Mouse (Mus musculus): ENCODE measurements around the gene Tshb. TPM values are rescaled to one million over a fixed set of nuclear protein-coding genes. Genes with fewer than 3 reads are reported as not detected.

Gene Tshb
- polyA plus RNA-seq (2012; fragmentation: generic; extraction: Trizol), result 0.09 TPM
- long read RNA-seq, experiment 1, result 0 reads
- long read RNA-seq, experiment 2, result 0 reads

- Histone ChIP-seq H3K27me3 (ENCODE audit: control insufficient read depth, insufficient read depth, insufficient read length) (no peaks in the 10 kb centered on the region), H3K79me3 (ENCODE audit: low read depth) (no peaks in the 10 kb centered on the region), H3K79me2 (ENCODE audit: control insufficient read depth, insufficient read depth) (no peaks in the 10 kb centered on the region), H3K4me3 (ENCODE audit: insufficient read depth, poor library complexity, severe bottlenecking) (no peak within 1 kb of the TSS), H3K36me3 (ENCODE audit: control insufficient read depth, insufficient read depth) (no peaks in the 10 kb centered on the region), H3ac (ENCODE audit: control insufficient read depth, insufficient read length, low read depth) (no peak within 1 kb of the TSS)
- no peak for TF ChIP-seq USF1 (IDR thresholded peaks at IDR 0.05; ENCODE audit: low read depth)
These were observed at the start of gene Tshb for GRCm38 (mm10) chr3:102782618-102783017. Tshb (minus strand) TSS chr3:102782718.

- Histone ChIP-seq H3K4me3 (ENCODE audit: insufficient read depth, poor library complexity, severe bottlenecking) (no peak overlapping the region), H3K79me2 (ENCODE audit: control insufficient read depth, insufficient read depth) (no peaks in the 10 kb centered on the region), H3K27me3 (ENCODE audit: control insufficient read depth, insufficient read depth, insufficient read length) (no peaks in the 10 kb centered on the region), H3K36me3 (ENCODE audit: control insufficient read depth, insufficient read depth) (no peaks in the 10 kb centered on the region), H3ac (ENCODE audit: control insufficient read depth, insufficient read length, low read depth) (no peak overlapping the region), H3K79me3 (ENCODE audit: low read depth) (no peaks in the 10 kb centered on the region)
- no peak for TF ChIP-seq FOSL1 (IDR thresholded peaks at IDR 0.05; ENCODE audit: insufficient read depth, low read length, poor library complexity, severe bottlenecking)
- no peak for TF ChIP-seq MYOD1 (IDR thresholded peaks at IDR 0.05; ENCODE audit: control insufficient read depth, insufficient read length, low read depth)
- TF ChIP-seq CEBPB (IDR thresholded peaks at IDR 0.05; ENCODE audit: low read depth), result no peak
- no peak for TF ChIP-seq USF1 (IDR thresholded peaks at IDR 0.05; ENCODE audit: low read depth)
- TF ChIP-seq MAX (IDR thresholded peaks at IDR 0.05), result no peak
- no peak for TF ChIP-seq MYOG (IDR thresholded peaks at IDR 0.05; ENCODE audit: control insufficient read depth, extremely low read depth, insufficient read length)
- no peak for TF ChIP-seq CTCF (IDR thresholded peaks at IDR 0.05; ENCODE audit: control insufficient read depth, insufficient read depth, insufficient read length)
These were observed 21.4 kb upstream of the Tshb start for GRCm38 (mm10) chr3:102803937-102804336.

- Histone ChIP-seq H3K36me3 (ENCODE audit: control insufficient read depth, insufficient read depth) (no peaks in the 10 kb centered on the region), H3K79me2 (ENCODE audit: control insufficient read depth, insufficient read depth) (no peaks in the 10 kb centered on the region), H3K79me3 (ENCODE audit: low read depth) (no peaks in the 10 kb centered on the region), H3ac (ENCODE audit: control insufficient read depth, insufficient read length, low read depth) (no peak overlapping the region), H3K27me3 (ENCODE audit: control insufficient read depth, insufficient read depth, insufficient read length) (no peaks in the 10 kb centered on the region), H3K4me3 (ENCODE audit: insufficient read depth, poor library complexity, severe bottlenecking) (no peak overlapping the region)
- TF ChIP-seq CEBPB (IDR thresholded peaks at IDR 0.05; ENCODE audit: low read depth), result no peak
- no peak for TF ChIP-seq MYOD1 (IDR thresholded peaks at IDR 0.05; ENCODE audit: control insufficient read depth, insufficient read length, low read depth)
- no peak for TF ChIP-seq CTCF (IDR thresholded peaks at IDR 0.05; ENCODE audit: control insufficient read depth, insufficient read depth, insufficient read length)
- no peak for TF ChIP-seq MAX (IDR thresholded peaks at IDR 0.05)
- TF ChIP-seq FOSL1 (IDR thresholded peaks at IDR 0.05; ENCODE audit: insufficient read depth, low read length, poor library complexity, severe bottlenecking), result no peak
- no peak for TF ChIP-seq MYOG (IDR thresholded peaks at IDR 0.05; ENCODE audit: control insufficient read depth, extremely low read depth, insufficient read length)
- TF ChIP-seq USF1 (IDR thresholded peaks at IDR 0.05; ENCODE audit: low read depth), result no peak
These were observed 4.9 kb upstream of the Tshb start for GRCm38 (mm10) chr3:102787369-102787768.

- TF ChIP-seq USF1 (IDR thresholded peaks at IDR 0.05; ENCODE audit: low read depth), result no peak
- TF ChIP-seq MAX (IDR thresholded peaks at IDR 0.05), result no peak
- no peak for TF ChIP-seq MYOD1 (IDR thresholded peaks at IDR 0.05; ENCODE audit: control insufficient read depth, insufficient read length, low read depth)
- TF ChIP-seq CEBPB (IDR thresholded peaks at IDR 0.05; ENCODE audit: low read depth), result no peak
- TF ChIP-seq FOSL1 (IDR thresholded peaks at IDR 0.05; ENCODE audit: insufficient read depth, low read length, poor library complexity, severe bottlenecking), result no peak
- TF ChIP-seq CTCF (IDR thresholded peaks at IDR 0.05; ENCODE audit: control insufficient read depth, insufficient read depth, insufficient read length), result no peak
- no peak for TF ChIP-seq MYOG (IDR thresholded peaks at IDR 0.05; ENCODE audit: control insufficient read depth, extremely low read depth, insufficient read length)
- Histone ChIP-seq H3K27me3 (ENCODE audit: control insufficient read depth, insufficient read depth, insufficient read length) (no peaks in the 10 kb centered on the region), H3K79me3 (ENCODE audit: low read depth) (no peaks in the 10 kb centered on the region), H3K36me3 (ENCODE audit: control insufficient read depth, insufficient read depth) (no peaks in the 10 kb centered on the region), H3K79me2 (ENCODE audit: control insufficient read depth, insufficient read depth) (no peaks in the 10 kb centered on the region), H3K4me3 (ENCODE audit: insufficient read depth, poor library complexity, severe bottlenecking) (no peak overlapping the region), H3ac (ENCODE audit: control insufficient read depth, insufficient read length, low read depth) (no peak overlapping the region)
These were observed 9.5 kb downstream of the Tshb start for GRCm38 (mm10) chr3:102773018-102773417.

- no peaks in the 10 kb centered on the region for H3K79me3 ChIP-seq (ENCODE audit: low read depth)
- no peak overlapping the region for H3ac ChIP-seq (ENCODE audit: control insufficient read depth, insufficient read length, low read depth)
- TF ChIP-seq MAX (IDR thresholded peaks at IDR 0.05) (no peak), MYOG (IDR thresholded peaks at IDR 0.05; ENCODE audit: control insufficient read depth, extremely low read depth, insufficient read length) (no peak), MYOD1 (IDR thresholded peaks at IDR 0.05; ENCODE audit: control insufficient read depth, insufficient read length, low read depth) (no peak)
- H3K79me2 ChIP-seq (ENCODE audit: control insufficient read depth, insufficient read depth), result no peaks in the 10 kb centered on the region
- no peak overlapping the region for H3K4me3 ChIP-seq (ENCODE audit: insufficient read depth, poor library complexity, severe bottlenecking)
- H3K27me3 ChIP-seq (ENCODE audit: control insufficient read depth, insufficient read depth, insufficient read length), result no peaks in the 10 kb centered on the region
- H3K36me3 ChIP-seq (ENCODE audit: control insufficient read depth, insufficient read depth), result no peaks in the 10 kb centered on the region
These were observed 17.7 kb downstream of the Tshb start for GRCm38 (mm10) chr3:102764850-102765249.

- no peaks in the 10 kb centered on the region for H3K36me3 ChIP-seq (ENCODE audit: control insufficient read depth, insufficient read depth)
- no peaks in the 10 kb centered on the region for H3K79me3 ChIP-seq (ENCODE audit: low read depth)
- no peak overlapping the region for H3ac ChIP-seq (ENCODE audit: control insufficient read depth, insufficient read length, low read depth)
- TF ChIP-seq FOSL1 (IDR thresholded peaks at IDR 0.05; ENCODE audit: insufficient read depth, low read length, poor library complexity, severe bottlenecking) (no peak), USF1 (IDR thresholded peaks at IDR 0.05; ENCODE audit: low read depth) (no peak), MYOG (IDR thresholded peaks at IDR 0.05; ENCODE audit: control insufficient read depth, extremely low read depth, insufficient read length) (no peak), MAX (IDR thresholded peaks at IDR 0.05) (no peak), CEBPB (IDR thresholded peaks at IDR 0.05; ENCODE audit: low read depth) (no peak), MYOD1 (IDR thresholded peaks at IDR 0.05; ENCODE audit: control insufficient read depth, insufficient read length, low read depth) (no peak), CTCF (IDR thresholded peaks at IDR 0.05; ENCODE audit: control insufficient read depth, insufficient read depth, insufficient read length) (no peak)
- H3K27me3 ChIP-seq (ENCODE audit: control insufficient read depth, insufficient read depth, insufficient read length), result no peaks in the 10 kb centered on the region
- H3K4me3 ChIP-seq (ENCODE audit: insufficient read depth, poor library complexity, severe bottlenecking), result no peak overlapping the region
- H3K79me2 ChIP-seq (ENCODE audit: control insufficient read depth, insufficient read depth), result no peaks in the 10 kb centered on the region
These were observed 18.7 kb downstream of the Tshb start for GRCm38 (mm10) chr3:102763713-102764400.
